In the genomic region with DNA sequence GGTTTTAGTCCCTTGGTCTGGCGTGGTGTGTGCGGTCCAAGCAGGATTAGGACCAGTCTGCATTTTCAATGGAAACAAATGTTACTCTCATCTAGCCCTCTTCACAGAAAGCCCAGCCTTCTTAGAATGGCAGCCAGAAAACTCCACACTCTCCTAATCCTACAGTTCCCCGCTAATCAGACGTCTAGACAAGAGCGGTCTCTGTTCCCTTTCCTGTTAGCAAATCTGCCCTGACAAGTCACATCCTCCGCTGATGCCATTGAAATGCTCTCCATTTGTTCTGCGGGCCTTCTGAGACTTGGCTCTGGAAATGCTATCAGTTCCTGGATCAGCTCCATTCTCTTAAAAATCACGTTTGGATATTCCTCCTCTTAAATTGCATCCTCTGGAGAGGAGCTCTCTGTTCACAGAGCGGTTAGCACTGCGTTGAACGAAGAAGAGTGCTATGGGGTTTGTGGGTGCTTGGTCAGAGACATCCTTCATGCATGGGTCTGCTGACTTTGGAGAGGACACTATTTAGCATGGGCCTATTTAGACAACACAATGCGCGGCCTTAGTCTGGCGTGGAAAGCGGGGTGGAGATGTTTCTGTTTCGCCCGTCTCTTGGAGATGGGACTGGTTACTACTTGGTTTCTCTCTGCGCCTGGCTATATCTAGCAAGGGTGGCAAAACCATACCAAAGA, we compare ENCODE assay signal across 11 mouse cellular contexts. TPM values are rescaled to one million over a fixed set of nuclear protein-coding genes. Genes with fewer than 3 reads are reported as not detected.
DNase-seq lines count a peak whose midpoint lies in the region; ATAC-seq and TF ChIP-seq lines count a peak whose summit lies in the region.
"Had no signal": no experiment of that assay in that cellular context is flagged by ENCODE, and none has a peak within 500 bp of the region (broad histone marks: within the 10 kb centered on the region; RNA-seq: fewer than 3 reads in every experiment).

No protein-coding gene starts in this region.

- H3K4me2 ChIP-seq in embryonic facial prominence, embryonic 11.5 days (ENCODE audit: low read depth, low read length) = no peak overlapping the region
- peak overlapping the region; percentile 58 for H3K4me2 ChIP-seq in heart, embryonic 13.5 days
- peak overlapping the region; percentile 8; the same call in 1 of the 2 replicates for H3K4me2 ChIP-seq in limb, embryonic 14.5 days (replicated peaks; ENCODE audit: low read depth, low read length, severe bottlenecking)

- peak; percentile 32 for DNase-seq in gastrocnemius, postnatal 25 days
- no peak for DNase-seq in gastrocnemius, postnatal 14 days
- DNase-seq in embryonic facial prominence, embryonic 11.5 days (ENCODE audit: low spot score) = peak; percentile 74
- DNase-seq in limb, embryonic 14.5 days (ENCODE audit: low spot score) = peak; percentile 85
- no peak for DNase-seq in thymus, adult 2 months
- DNase-seq in adrenal gland, adult 18-20 months (ENCODE audit: low spot score in 2 of 2) = no peak
- no peak for DNase-seq in ovary, postnatal 14 days (ENCODE audit: low spot score)
- DNase-seq: adrenal gland, adult 2 months; B cell, adult 2 months had no signal

- H3K9ac ChIP-seq in embryonic facial prominence, embryonic 11.5 days (replicated peaks; ENCODE audit: low read length) = peak overlapping the region; percentile 25; the same call in 1 of the 2 replicates
- H3K9ac ChIP-seq in heart, embryonic 13.5 days = peak overlapping the region; percentile 33; the same call in 1 of the 2 replicates
- no peak overlapping the region for H3K9ac ChIP-seq in limb, embryonic 14.5 days (ENCODE audit: low read depth, low read length, severe bottlenecking)

- H3K4me1 ChIP-seq in embryonic facial prominence, embryonic 11.5 days (ENCODE audit: control insufficient read depth, insufficient read depth, low read length) = peaks cover 10% of the 10 kb centered on the region
- H3K4me1 ChIP-seq in heart, embryonic 13.5 days = peaks cover 74% of the 10 kb centered on the region
- H3K4me1 ChIP-seq in limb, embryonic 14.5 days (ENCODE audit: control insufficient read depth, insufficient read depth, low read length) = peaks cover 48% of the 10 kb centered on the region
- no peaks in the 10 kb centered on the region for H3K4me1 ChIP-seq in thymus, adult 2 months (replicated peaks; ENCODE audit: control insufficient read depth, insufficient read depth, low read length)

- no peaks in the 10 kb centered on the region for H3K36me3 ChIP-seq in embryonic facial prominence, embryonic 11.5 days (replicated peaks; ENCODE audit: control insufficient read depth, insufficient read depth, low read depth, low read length)
- no peaks in the 10 kb centered on the region for H3K36me3 ChIP-seq in heart, embryonic 13.5 days
- no peaks in the 10 kb centered on the region for H3K36me3 ChIP-seq in limb, embryonic 14.5 days (ENCODE audit: control insufficient read depth, insufficient read depth, low read length)
- no peaks in the 10 kb centered on the region for H3K36me3 ChIP-seq in thymus, adult 2 months (ENCODE audit: control insufficient read depth, insufficient read depth, low read length)

- intact Hi-C loops in gastrocnemius, postnatal 14 days (cut with DNase I; ENCODE audit: low total_unique reads) = no loop called here

- H3K27ac ChIP-seq in embryonic facial prominence, embryonic 11.5 days (replicated peaks; ENCODE audit: low read depth, low read length) = peak overlapping the region; percentile 43
- H3K27ac ChIP-seq in heart, embryonic 13.5 days (replicated peaks) = peak overlapping the region; percentile 93
- H3K27ac ChIP-seq in limb, embryonic 14.5 days (replicated peaks; ENCODE audit: low read depth, low read length) = peak overlapping the region; percentile 84
- H3K27ac ChIP-seq in thymus, adult 2 months (ENCODE audit: control insufficient read depth, insufficient read depth, low read length) = no peak overlapping the region
- H3K27ac ChIP-seq: macrophage had no signal

- TF ChIP-seq POLR2A in limb, embryonic 14.5 days (IDR thresholded peaks at IDR 0.05; ENCODE audit: borderline replicate concordance, extremely low read depth, insufficient read depth, insufficient read length) = no peak
- TF ChIP-seq POLR2A in thymus, adult 2 months (IDR thresholded peaks at IDR 0.05; ENCODE audit: control insufficient read depth, extremely low read depth, insufficient read depth, low read length, poor library complexity) = no peak

- H3K4me3 ChIP-seq in embryonic facial prominence, embryonic 11.5 days (ENCODE audit: low read depth, low read length) = no peak overlapping the region
- no peak overlapping the region for H3K4me3 ChIP-seq in heart, embryonic 13.5 days
- H3K4me3 ChIP-seq in limb, embryonic 14.5 days (replicated peaks; ENCODE audit: low read length) = no peak overlapping the region
- no peak overlapping the region for H3K4me3 ChIP-seq in thymus, adult 2 months (ENCODE audit: control insufficient read depth, insufficient read depth, low read length)

- WGBS in embryonic facial prominence, embryonic 11.5 days = 59% methylated on average over 18 of the region's 18 CpGs
- 51% methylated on average over 18 of the region's 18 CpGs for WGBS in heart, embryonic 13.5 days
- 53% methylated on average over 18 of the region's 18 CpGs for WGBS in limb, embryonic 14.5 days
- WGBS in thymus, adult 2 months = 73% methylated on average over 18 of the region's 18 CpGs

- H3K9me3 ChIP-seq in embryonic facial prominence, embryonic 11.5 days (replicated peaks; ENCODE audit: control insufficient read depth, low read length) = no peaks in the 10 kb centered on the region
- no peaks in the 10 kb centered on the region for H3K9me3 ChIP-seq in heart, embryonic 13.5 days
- no peaks in the 10 kb centered on the region for H3K9me3 ChIP-seq in limb, embryonic 14.5 days (ENCODE audit: control insufficient read depth, low read length)

- no peaks in the 10 kb centered on the region for H3K27me3 ChIP-seq in embryonic facial prominence, embryonic 11.5 days (ENCODE audit: control insufficient read depth, insufficient read depth, low read length)
- no peaks in the 10 kb centered on the region for H3K27me3 ChIP-seq in heart, embryonic 13.5 days (replicated peaks)
- H3K27me3 ChIP-seq in limb, embryonic 14.5 days (ENCODE audit: control insufficient read depth, insufficient read depth, low read length) = no peaks in the 10 kb centered on the region
- H3K27me3 ChIP-seq in thymus, adult 2 months (ENCODE audit: control insufficient read depth, insufficient read depth, low read length) = no peaks in the 10 kb centered on the region; the same call in 1 of the 2 replicates

- no peak for TF ChIP-seq CTCF in thymus, adult 2 months (IDR thresholded peaks at IDR 0.05; ENCODE audit: borderline replicate concordance, control insufficient read depth, extremely low read depth, insufficient read depth, low read length, poor library complexity)

- peak; percentile 36; the same call in 1 of the 2 replicates for ATAC-seq in embryonic facial prominence, embryonic 11.5 days (replicated peaks; ENCODE audit: insufficient number of reproducible peaks, low FRiP score, low TSS enrichment, low read depth)
- ATAC-seq in heart, embryonic 13.5 days (ENCODE audit: extremely low read depth, insufficient number of reproducible peaks, low FRiP score, low TSS enrichment) = no peak
- ATAC-seq in limb, embryonic 14.5 days (ENCODE audit: low FRiP score, low read depth) = peak; percentile 46

RNA-seq across cellular contexts. Expression of a gene that starts 21.8 kb away (rescaled TPM):
- 1 to 10 TPM; 2.3 to 2.8 TPM for total RNA-seq in gastrocnemius, postnatal 25 days (2021)
- 1 to 10 TPM; 4.1 to 5.3 TPM for total RNA-seq in gastrocnemius, postnatal 14 days (2021)
- 82.8 and 83.8 TPM in 2 replicates for polyA plus RNA-seq in embryonic facial prominence, embryonic 11.5 days (2014; fragmentation: Nextera tagmentation; extraction: Ambion mirVana)
- 79.7 and 88.1 TPM in 2 replicates for polyA plus RNA-seq in heart, embryonic 13.5 days (2015; fragmentation: Nextera tagmentation; extraction: Ambion mirVana)
- polyA plus RNA-seq in limb, embryonic 14.5 days (2012; rRNA removed) = 111 and 146 TPM in 2 replicates
- polyA plus RNA-seq in limb, embryonic 14.5 days (2014; fragmentation: Nextera tagmentation; extraction: Ambion mirVana) = 102 and 116 TPM in 2 replicates
- polyA plus RNA-seq in thymus, adult 2 months (2012; rRNA removed) = 30.9 and 33.9 TPM in 2 replicates
- 10 to 100 TPM; 20.2 to 23.0 TPM for total RNA-seq in adrenal gland, adult 18-20 months (2021)
- polyA plus RNA-seq: macrophage had no signal

Comparison
In these comparisons a context has a peak if more than half of its experiments do, and no peak if none do; other contexts are left out.
1. DNase-seq: peak in gastrocnemius, postnatal 25 days (single experiment), embryonic facial prominence, embryonic 11.5 days (single experiment) and limb, embryonic 14.5 days (single experiment); none in gastrocnemius, postnatal 14 days (single experiment), thymus, adult 2 months (single experiment), adrenal gland, adult 18-20 months (0 of 2) and ovary, postnatal 14 days (single experiment).